ENCODE assay signal across 20 mouse cellular contexts in genomic region chr16:87901189-87901588, GRCm38 (mm10).
DNase-seq lines count a peak whose midpoint lies in the region; ATAC-seq and TF ChIP-seq lines count a peak whose summit lies in the region.
"Had no signal": no experiment of that assay in that cellular context is flagged by ENCODE, and none has a peak within 500 bp of the region (broad histone marks: within the 10 kb centered on the region; RNA-seq: fewer than 3 reads in every experiment).

No protein-coding gene starts in this region.

- H3K4me1 ChIP-seq in forebrain, embryonic 15.5 days = no peaks in the 10 kb centered on the region
- H3K4me1 ChIP-seq in forebrain, postnatal 0 days (ENCODE audit: insufficient read depth) = no peaks in the 10 kb centered on the region
- no peaks in the 10 kb centered on the region for H3K4me1 ChIP-seq in kidney, postnatal 0 days (replicated peaks; ENCODE audit: insufficient read depth, low read length)
- no peaks in the 10 kb centered on the region for H3K4me1 ChIP-seq in stomach, embryonic 14.5 days (ENCODE audit: control insufficient read depth, insufficient read depth, low read length)
- no peaks in the 10 kb centered on the region for H3K4me1 ChIP-seq in stomach, postnatal 0 days (replicated peaks; ENCODE audit: control insufficient read depth, insufficient read depth)
- H3K4me1 ChIP-seq: heart, embryonic 10.5 days; limb, embryonic 12.5 days; midbrain, embryonic 13.5 days had no signal

- TF ChIP-seq CTCF in forebrain, postnatal 0 days (IDR thresholded peaks at IDR 0.05; ENCODE audit: low read depth) = no peak
- no peak for TF ChIP-seq CTCF in kidney, postnatal 0 days (IDR thresholded peaks at IDR 0.05; ENCODE audit: low read depth)
- no peak for TF ChIP-seq CTCF in stomach, postnatal 0 days (IDR thresholded peaks at IDR 0.05; ENCODE audit: low read depth)
- TF ChIP-seq CTCF in left cerebral cortex, adult 2 months (IDR thresholded peaks at IDR 0.05) = no peak

- DNase-seq in forebrain, postnatal 0 days = no peak
- no peak for DNase-seq in kidney, postnatal 0 days (ENCODE audit: low spot score)
- DNase-seq in kidney, postnatal 10 days = no peak
- DNase-seq in stomach, postnatal 0 days (ENCODE audit: low spot score) = no peak
- DNase-seq in left cerebral cortex, adult 2 months (ENCODE audit: extremely low spot score in 1 of 2, low spot score in 2 of 2) = no peak
- DNase-seq: adrenal gland, adult 8-10 months; cerebellum, adult 11-12 months; cerebellum, postnatal 10 days; kidney, adult 9 months; liver, postnatal 0 days had no signal

- H3K79me2 ChIP-seq in myocyte (ENCODE audit: control insufficient read depth, insufficient read depth) = no peaks in the 10 kb centered on the region

- WGBS in forebrain, embryonic 15.5 days = 96% methylated on average over 2 of the region's 2 CpGs
- 90% methylated on average over 2 of the region's 2 CpGs for WGBS in forebrain, postnatal 0 days
- WGBS in kidney, postnatal 0 days = 88% methylated on average over 2 of the region's 2 CpGs
- 92% methylated on average over 2 of the region's 2 CpGs for WGBS in stomach, embryonic 14.5 days
- 86% methylated on average over 2 of the region's 2 CpGs for WGBS in stomach, postnatal 0 days

- no peaks in the 10 kb centered on the region for H3K27me3 ChIP-seq in forebrain, embryonic 15.5 days
- H3K27me3 ChIP-seq in forebrain, postnatal 0 days (ENCODE audit: insufficient read depth, low read length) = no peaks in the 10 kb centered on the region
- H3K27me3 ChIP-seq in kidney, postnatal 0 days (ENCODE audit: insufficient read depth, low read length) = no peaks in the 10 kb centered on the region
- H3K27me3 ChIP-seq in stomach, embryonic 14.5 days (ENCODE audit: control insufficient read depth, insufficient read depth, low read length) = no peaks in the 10 kb centered on the region
- H3K27me3 ChIP-seq in stomach, postnatal 0 days (ENCODE audit: control insufficient read depth, insufficient read depth, low read length) = no peaks in the 10 kb centered on the region
- H3K27me3 ChIP-seq in myocyte (ENCODE audit: control insufficient read depth, insufficient read depth, insufficient read length) = no peaks in the 10 kb centered on the region
- H3K27me3 ChIP-seq: limb, embryonic 12.5 days; midbrain, embryonic 13.5 days had no signal

- TF ChIP-seq EP300 in stomach, postnatal 0 days (optimal IDR thresholded peaks at IDR 0.05) = no peak

- H3K4me2 ChIP-seq in forebrain, embryonic 15.5 days (replicated peaks) = no peak overlapping the region
- H3K4me2 ChIP-seq in forebrain, postnatal 0 days (ENCODE audit: low read depth) = no peak overlapping the region
- no peak overlapping the region for H3K4me2 ChIP-seq in kidney, postnatal 0 days (ENCODE audit: low read length)
- H3K4me2 ChIP-seq in stomach, embryonic 14.5 days (replicated peaks; ENCODE audit: low read depth, low read length) = no peak overlapping the region
- no peak overlapping the region for H3K4me2 ChIP-seq in stomach, postnatal 0 days (replicated peaks; ENCODE audit: low read depth)
- H3K4me2 ChIP-seq in myocyte (ENCODE audit: low read depth) = no peak overlapping the region
- H3K4me2 ChIP-seq: limb, embryonic 12.5 days; liver, embryonic 11.5 days; midbrain, embryonic 13.5 days had no signal

- TF ChIP-seq POLR2A in myocyte (IDR thresholded peaks at IDR 0.05; ENCODE audit: insufficient read length, low read depth) = no peak

- ATAC-seq in forebrain, embryonic 15.5 days (replicated peaks) = 0 out of 2 replicates have a peak, but pooled peaks have one; percentile 13
- no peak for ATAC-seq in forebrain, postnatal 0 days
- peak; percentile 33; the same call in 1 of the 2 replicates for ATAC-seq in kidney, postnatal 0 days (replicated peaks; ENCODE audit: low FRiP score, low read depth)
- 0 out of 2 replicates have a peak, but pooled peaks have one; percentile 23 for ATAC-seq in stomach, embryonic 14.5 days (ENCODE audit: insufficient number of reproducible peaks, insufficient read depth, low FRiP score, low read depth)
- ATAC-seq in stomach, postnatal 0 days (ENCODE audit: low FRiP score, low TSS enrichment) = no peak
- ATAC-seq: activated CD4-positive, CD25-positive, alpha-beta regulatory T cell, adult 4 months; intestine, embryonic 16.5 days; liver, postnatal 0 days; lung, postnatal 0 days had no signal

- no peak overlapping the region for H3K9ac ChIP-seq in forebrain, embryonic 15.5 days (replicated peaks)
- H3K9ac ChIP-seq in forebrain, postnatal 0 days = no peak overlapping the region
- no peak overlapping the region for H3K9ac ChIP-seq in kidney, postnatal 0 days (ENCODE audit: low read depth, low read length)
- no peak overlapping the region for H3K9ac ChIP-seq in stomach, embryonic 14.5 days (replicated peaks; ENCODE audit: low read depth, low read length)
- no peak overlapping the region for H3K9ac ChIP-seq in stomach, postnatal 0 days (ENCODE audit: low read length)
- H3K9ac ChIP-seq: limb, embryonic 12.5 days; liver, postnatal 0 days; midbrain, embryonic 13.5 days had no signal

- intact Hi-C loops in left cerebral cortex, adult 2 months (cut with DNase I) = no loop called here

- no peaks in the 10 kb centered on the region for H3K36me3 ChIP-seq in forebrain, embryonic 15.5 days
- no peaks in the 10 kb centered on the region for H3K36me3 ChIP-seq in forebrain, postnatal 0 days (ENCODE audit: insufficient read depth)
- H3K36me3 ChIP-seq in kidney, postnatal 0 days (ENCODE audit: insufficient read depth, low read length) = no peaks in the 10 kb centered on the region
- H3K36me3 ChIP-seq in stomach, embryonic 14.5 days (ENCODE audit: control insufficient read depth, insufficient read depth, low read length) = no peaks in the 10 kb centered on the region
- H3K36me3 ChIP-seq in stomach, postnatal 0 days (ENCODE audit: control insufficient read depth, insufficient read depth, low read length) = no peaks in the 10 kb centered on the region
- no peaks in the 10 kb centered on the region for H3K36me3 ChIP-seq in myocyte (ENCODE audit: control insufficient read depth, insufficient read depth)
- H3K36me3 ChIP-seq: heart, embryonic 10.5 days; limb, embryonic 12.5 days; midbrain, embryonic 13.5 days had no signal

- H3K4me3 ChIP-seq in forebrain, embryonic 15.5 days = no peak overlapping the region
- H3K4me3 ChIP-seq in forebrain, postnatal 0 days (ENCODE audit: low read depth, low read length) = no peak overlapping the region
- no peak overlapping the region for H3K4me3 ChIP-seq in kidney, postnatal 0 days (replicated peaks; ENCODE audit: low read depth, low read length)
- no peak overlapping the region for H3K4me3 ChIP-seq in stomach, embryonic 14.5 days (ENCODE audit: low read depth, low read length)
- H3K4me3 ChIP-seq in stomach, postnatal 0 days (ENCODE audit: low read depth, low read length) = no peak overlapping the region
- no peak overlapping the region for H3K4me3 ChIP-seq in myocyte
- no peak overlapping the region for H3K4me3 ChIP-seq in left cerebral cortex, adult 2 months
- H3K4me3 ChIP-seq: heart, embryonic 10.5 days; limb, embryonic 12.5 days; midbrain, embryonic 13.5 days had no signal

- no peaks in the 10 kb centered on the region for H3K9me3 ChIP-seq in forebrain, embryonic 15.5 days
- no peaks in the 10 kb centered on the region for H3K9me3 ChIP-seq in forebrain, postnatal 0 days (ENCODE audit: low read length)
- no peaks in the 10 kb centered on the region for H3K9me3 ChIP-seq in kidney, postnatal 0 days (replicated peaks; ENCODE audit: low read length)
- no peaks in the 10 kb centered on the region for H3K9me3 ChIP-seq in stomach, embryonic 14.5 days (ENCODE audit: control insufficient read depth, low read depth, low read length)
- H3K9me3 ChIP-seq in stomach, postnatal 0 days (ENCODE audit: control insufficient read depth, low read length) = no peaks in the 10 kb centered on the region
- H3K9me3 ChIP-seq: heart, embryonic 10.5 days; limb, embryonic 12.5 days; midbrain, embryonic 13.5 days had no signal

- peak overlapping the region; percentile 45 for H3ac ChIP-seq in myocyte (ENCODE audit: control insufficient read depth, insufficient read length)

- no peak overlapping the region for H3K27ac ChIP-seq in forebrain, embryonic 15.5 days (replicated peaks)
- H3K27ac ChIP-seq in forebrain, postnatal 0 days (ENCODE audit: low read depth, low read length) = no peak overlapping the region
- H3K27ac ChIP-seq in kidney, postnatal 0 days = no peak overlapping the region
- no peak overlapping the region for H3K27ac ChIP-seq in stomach, embryonic 14.5 days (ENCODE audit: low read length)
- H3K27ac ChIP-seq in stomach, postnatal 0 days (replicated peaks) = no peak overlapping the region
- no peak overlapping the region for H3K27ac ChIP-seq in left cerebral cortex, adult 2 months
- H3K27ac ChIP-seq: heart, embryonic 10.5 days; limb, embryonic 12.5 days; midbrain, embryonic 13.5 days had no signal

TF ChIP-seq in myocyte, 11 proteins besides CTCF, POLR2A, EP300 and RAD21:
- TF ChIP-seq REST (IDR thresholded peaks at IDR 0.05; ENCODE audit: insufficient read depth, insufficient read length) = no peak
- no peak for TF ChIP-seq MYOG (IDR thresholded peaks at IDR 0.05; ENCODE audit: control insufficient read depth in 1 of 3, insufficient read depth in 1 of 3, insufficient read length in 2 of 3, low read depth in 2 of 3)
- no peak for TF ChIP-seq USF1 (IDR thresholded peaks at IDR 0.05; ENCODE audit: low read depth)
- TF ChIP-seq MAX (IDR thresholded peaks at IDR 0.05; ENCODE audit: low read depth) = no peak
- TF ChIP-seq MYOD1 (IDR thresholded peaks at IDR 0.05; ENCODE audit: control insufficient read depth in 1 of 3, insufficient read length in 2 of 3, low read depth in 2 of 3) = no peak
- no peak for TF ChIP-seq SRF (IDR thresholded peaks at IDR 0.05; ENCODE audit: control insufficient read depth, insufficient read length, low read depth)
- no peak for TF ChIP-seq CEBPB (IDR thresholded peaks at IDR 0.05; ENCODE audit: insufficient read depth, poor library complexity, severe bottlenecking)
- TF ChIP-seq POLR2AphosphoS2 (IDR thresholded peaks at IDR 0.05; ENCODE audit: insufficient read length, low read depth) = no peak

Comparison
In these comparisons a context has a peak if more than half of its experiments do, and no peak if none do; other contexts are left out.
1. ATAC-seq: peak in forebrain, embryonic 15.5 days (single experiment), kidney, postnatal 0 days (single experiment) and stomach, embryonic 14.5 days (single experiment); none in forebrain, postnatal 0 days (single experiment) and stomach, postnatal 0 days (single experiment).